Mouse (Mus musculus) testis, adult 2 months (tissue): ENCODE measurements around the gene Tnfaip8l1. TPM values are rescaled to one million over a fixed set of nuclear protein-coding genes. Genes with fewer than 3 reads are reported as not detected.
A peak's percentile ranks its signal among the peaks of the same experiment; 100 is the strongest.

ENCODE experiments used
- H3K27ac ChIP-seq: fragments of 200-500 bp; 2 replicates; pipeline ENCODE4 v1.5.1; 2012; ENCODE audit warnings: low read depth, low read length; ENCODE audit not compliant: control insufficient read depth, insufficient read depth
- H3K27me3 ChIP-seq: fragments of 200-500 bp; 2 replicates; pipeline ENCODE4 v1.6.1; 2012; ENCODE audit warnings: mild to moderate bottlenecking, low read length, moderate library complexity; ENCODE audit not compliant: control insufficient read depth, insufficient read depth
- H3K36me3 ChIP-seq: fragments of 200-500 bp; 2 replicates; pipeline ENCODE4 v1.6.1; 2012; ENCODE audit warnings: mild to moderate bottlenecking, low read length; ENCODE audit not compliant: control insufficient read depth, insufficient read depth
- H3K4me1 ChIP-seq: fragments of 200-500 bp; 2 replicates; pipeline ENCODE4 v1.6.1; 2012; ENCODE audit warnings: low read length; ENCODE audit not compliant: control insufficient read depth, insufficient read depth
- H3K4me3 ChIP-seq: fragments of 200-500 bp; 2 replicates; pipeline ENCODE4 v1.5.1; 2012; ENCODE audit warnings: low read depth, mild to moderate bottlenecking, low read length, moderate library complexity, mixed read lengths; ENCODE audit not compliant: control insufficient read depth
- CTCF ChIP-seq: fragments of 200-500 bp; IDR thresholded peaks from 2 replicates; pipeline ENCODE4 v1.5.1; 2012; ENCODE audit warnings: low read depth, mild to moderate bottlenecking, inconsistent platforms, low read length, moderate library complexity; ENCODE audit not compliant: control insufficient read depth, insufficient read depth, insufficient replicate concordance
- POLR2A ChIP-seq: fragments of 200-500 bp; IDR thresholded peaks from 2 replicates; pipeline ENCODE4 v1.6.1; 2012; ENCODE audit warnings: low read depth, mild to moderate bottlenecking, inconsistent platforms, low read length, moderate library complexity; ENCODE audit not compliant: control insufficient read depth
- polyA plus RNA-seq: library from polyadenylated mRNA; depleted of rRNA; stranded (reverse); fragments of >200 nt; gene quantifications from 2 replicates; pipeline ENCODE4 v1.2.3, GENCODE M21; 2012

The Tnfaip8l1 gene
- polyA plus RNA-seq, 1 experiment = 0.31 TPM

GRCm38 (mm10) chr17:56185281-56186141 is 23.2 kb downstream of the Tnfaip8l1 start:
- Histone ChIP-seq H3K4me1 (peaks cover 10% of the 10 kb centered on the region), H3K27me3 (no peaks in the 10 kb centered on the region), H3K27ac (peak overlapping the region; percentile 46; the same call in 1 of the 2 replicates), H3K4me3 (no peak overlapping the region), H3K36me3 (peaks cover 6% of the 10 kb centered on the region; the same call in 1 of the 2 replicates)
- TF ChIP-seq CTCF (no peak), POLR2A (no peak)

- no peaks in the 10 kb centered on the region for H3K4me1 ChIP-seq
- H3K27ac ChIP-seq = no peak overlapping the region
- TF ChIP-seq POLR2A (no peak), CTCF (no peak)
- no peaks in the 10 kb centered on the region for H3K27me3 ChIP-seq
- peaks cover 3% of the 10 kb centered on the region; the same call in 1 of the 2 replicates for H3K36me3 ChIP-seq
- no peak overlapping the region for H3K4me3 ChIP-seq
Observed at GRCm38 (mm10) chr17:56191266-56191665, 29.0 kb downstream of the Tnfaip8l1 start.

- H3K4me3 ChIP-seq = no peak overlapping the region
- TF ChIP-seq CTCF = no peak
- TF ChIP-seq POLR2A = no peak
- H3K27me3 ChIP-seq = no peaks in the 10 kb centered on the region
- H3K4me1 ChIP-seq = peaks cover 2% of the 10 kb centered on the region; the same call in 1 of the 2 replicates
- no peak overlapping the region for H3K27ac ChIP-seq
- no peaks in the 10 kb centered on the region; the same call in 1 of the 2 replicates for H3K36me3 ChIP-seq
Observed at GRCm38 (mm10) chr17:56194357-56194756, 32.1 kb downstream of the Tnfaip8l1 start.

- Histone ChIP-seq H3K27ac (no peak overlapping the region), H3K4me1 (peaks cover 2% of the 10 kb centered on the region; the same call in 1 of the 2 replicates), H3K36me3 (no peaks in the 10 kb centered on the region; the same call in 1 of the 2 replicates), H3K4me3 (no peak overlapping the region), H3K27me3 (no peaks in the 10 kb centered on the region)
- TF ChIP-seq POLR2A (no peak), CTCF (no peak)
Observed at GRCm38 (mm10) chr17:56194765-56195164, 32.5 kb downstream of the Tnfaip8l1 start.

- no peak overlapping the region for H3K4me3 ChIP-seq
- no peaks in the 10 kb centered on the region for H3K27me3 ChIP-seq
- H3K27ac ChIP-seq = no peak overlapping the region
- H3K36me3 ChIP-seq = no peaks in the 10 kb centered on the region; the same call in 1 of the 2 replicates
- no peak; the same call in 1 of the 2 replicates for TF ChIP-seq CTCF
- TF ChIP-seq POLR2A = no peak
- peaks cover 2% of the 10 kb centered on the region; the same call in 1 of the 2 replicates for H3K4me1 ChIP-seq
Observed at GRCm38 (mm10) chr17:56196860-56197259, 34.6 kb downstream of the Tnfaip8l1 start.

DNA sequence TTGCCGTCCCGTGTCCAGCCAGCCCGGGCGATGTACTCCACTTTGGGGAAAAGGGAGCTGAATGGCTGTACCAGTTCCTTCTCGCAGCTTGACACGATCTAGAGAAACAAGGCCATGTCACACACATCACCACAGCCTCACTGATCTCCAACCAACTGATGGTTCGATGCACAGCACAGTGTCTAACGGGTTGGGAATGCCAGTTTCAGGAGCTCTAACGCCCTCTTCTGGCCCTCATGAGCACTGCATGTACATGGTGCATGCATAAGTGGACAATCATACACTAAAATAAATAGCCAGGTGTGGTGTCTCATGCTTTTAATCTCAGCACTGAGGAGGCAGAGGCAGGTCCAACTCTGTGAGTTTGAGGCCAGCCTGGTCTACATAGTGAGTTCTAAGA is 38.3 kb downstream of the Tnfaip8l1 start:
- H3K4me3 ChIP-seq = no peak overlapping the region
- peaks cover 2% of the 10 kb centered on the region; the same call in 1 of the 2 replicates for H3K4me1 ChIP-seq
- H3K27me3 ChIP-seq = no peaks in the 10 kb centered on the region
- H3K27ac ChIP-seq = no peak overlapping the region
- H3K36me3 ChIP-seq = no peaks in the 10 kb centered on the region; the same call in 1 of the 2 replicates
- no peak for TF ChIP-seq POLR2A
- TF ChIP-seq CTCF = peak; percentile 62; the same call in 1 of the 2 replicates

DNA sequence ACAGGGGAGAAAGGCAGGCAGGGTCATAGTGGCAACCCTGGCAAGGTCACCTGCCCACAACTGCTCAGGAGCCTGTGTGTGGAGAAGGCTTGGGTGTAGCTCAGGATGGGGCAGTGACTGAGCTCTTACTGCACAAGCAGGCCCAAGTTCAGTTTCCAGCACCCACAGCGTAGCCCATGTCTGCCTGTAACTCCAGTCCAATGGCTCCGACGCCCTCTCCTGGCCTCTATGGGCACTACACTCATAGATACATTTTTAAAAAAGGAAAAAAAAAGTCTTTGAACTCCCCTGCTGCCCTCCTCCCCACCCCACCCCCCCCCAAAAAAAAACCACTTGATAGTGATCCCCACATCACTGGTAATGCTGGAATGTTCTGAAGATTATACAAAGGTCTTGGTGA is 39.4 kb downstream of the Tnfaip8l1 start:
- Histone ChIP-seq H3K4me3 (no peak overlapping the region), H3K36me3 (no peaks in the 10 kb centered on the region; the same call in 1 of the 2 replicates), H3K27ac (no peak overlapping the region), H3K27me3 (no peaks in the 10 kb centered on the region), H3K4me1 (peaks cover 2% of the 10 kb centered on the region; the same call in 1 of the 2 replicates)
- TF ChIP-seq CTCF = peak; percentile 39; the same call in 1 of the 2 replicates
- TF ChIP-seq POLR2A = no peak
